Mouse (Mus musculus): ENCODE measurements around the gene Hsf2bp.

Gene Hsf2bp

DNA sequence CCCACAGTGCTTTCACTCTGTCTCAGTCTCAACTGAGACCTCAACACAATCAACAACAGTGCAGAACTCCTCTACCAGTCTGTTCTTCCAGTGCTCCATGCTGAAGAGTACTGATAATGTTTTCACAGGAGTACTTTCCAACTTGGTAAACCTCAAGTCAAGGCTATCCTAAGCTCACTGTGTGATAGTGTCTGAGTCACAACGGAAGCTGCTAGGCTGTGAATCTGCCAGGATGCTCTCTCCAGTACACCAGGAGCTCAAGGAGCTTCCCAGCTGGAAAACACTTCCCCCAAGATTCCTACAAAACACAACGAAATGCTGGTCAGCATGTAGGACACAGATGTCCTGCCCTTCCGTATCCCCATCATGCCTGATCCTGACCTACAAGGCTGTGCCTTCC, 7.8 kb downstream of the Hsf2bp start:
- no peak for DNase-seq

DNA sequence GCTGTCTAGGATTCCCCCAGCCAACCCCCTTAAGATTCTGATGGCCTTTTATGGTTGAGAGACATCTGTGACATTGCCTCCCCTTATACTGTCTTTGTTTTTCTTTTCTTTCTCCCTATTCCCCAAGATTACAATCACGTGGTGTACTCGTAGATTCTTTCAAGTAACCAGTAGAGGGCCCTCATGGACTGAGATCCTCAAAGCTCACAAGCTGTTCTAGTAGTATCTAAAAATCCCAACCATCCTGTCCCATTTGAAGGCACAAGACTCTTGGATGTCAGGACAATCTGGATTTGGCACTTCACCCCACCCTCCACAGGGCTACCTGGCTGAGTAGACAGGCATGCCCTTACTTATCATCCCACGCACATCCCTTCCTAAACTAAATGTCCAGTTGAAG, 8.5 kb downstream of the Hsf2bp start:
- peak in 1 of 2 experiments; percentile 62 for DNase-seq

- DNase-seq: peak; percentile 79 to 83
These were observed 10.8 kb downstream of the Hsf2bp start for GRCm38 (mm10) chr17:32025386-32025785.

GRCm38 (mm10) chr17:32024671-32025073, 11.5 kb downstream of the Hsf2bp start:
- peak; percentile 58 to 77 for DNase-seq

DNA sequence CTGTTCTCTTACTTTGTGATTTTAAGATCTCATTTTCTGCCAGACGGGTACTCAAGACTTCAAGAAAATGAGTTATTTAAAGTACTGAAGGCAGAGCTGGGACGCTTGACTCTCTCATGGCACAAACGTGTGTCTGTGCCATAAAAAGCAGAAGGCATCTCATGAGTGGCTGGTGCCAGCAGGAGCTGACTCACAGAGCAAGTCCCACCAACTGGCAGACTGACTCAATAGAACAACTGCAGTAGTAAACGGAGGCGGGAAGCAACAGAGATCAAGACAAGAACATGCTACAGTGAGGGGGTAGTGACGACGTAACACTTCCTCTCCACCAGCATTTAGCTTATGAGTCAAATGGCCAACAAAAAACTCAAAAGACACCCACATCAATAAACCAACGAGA, 13.1 kb downstream of the Hsf2bp start:
- DNase-seq: no peak

DNA sequence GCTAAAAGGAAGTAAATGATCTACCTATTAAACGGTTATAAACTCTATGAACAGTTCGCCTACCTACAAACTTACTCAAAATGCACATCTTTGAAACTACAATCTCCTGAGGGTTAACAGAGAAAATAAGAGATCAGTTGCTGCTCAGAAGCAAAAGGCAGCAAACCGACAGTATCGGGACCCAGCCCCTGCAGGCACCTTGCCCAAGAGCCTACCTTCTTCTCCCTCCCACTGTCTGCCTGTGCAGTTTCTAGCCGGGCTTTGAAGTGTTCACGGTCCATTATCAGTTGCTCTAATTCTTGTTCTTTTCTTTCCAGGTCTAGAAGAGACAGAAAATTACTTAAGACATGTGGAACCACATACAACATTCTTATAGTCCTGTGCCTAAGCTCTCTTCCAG, 13.6 kb downstream of the Hsf2bp start:
- peak; percentile 31 to 56 for DNase-seq

- DNase-seq: peak; percentile 25 to 49
These were observed 14.2 kb downstream of the Hsf2bp start for GRCm38 (mm10) chr17:32021981-32022380.

- DNase-seq: no peak
These were observed 17.8 kb downstream of the Hsf2bp start for GRCm38 (mm10) chr17:32018127-32018894.

GRCm38 (mm10) chr17:32016481-32016880, 19.7 kb downstream of the Hsf2bp start:
- DNase-seq: no peak

DNA sequence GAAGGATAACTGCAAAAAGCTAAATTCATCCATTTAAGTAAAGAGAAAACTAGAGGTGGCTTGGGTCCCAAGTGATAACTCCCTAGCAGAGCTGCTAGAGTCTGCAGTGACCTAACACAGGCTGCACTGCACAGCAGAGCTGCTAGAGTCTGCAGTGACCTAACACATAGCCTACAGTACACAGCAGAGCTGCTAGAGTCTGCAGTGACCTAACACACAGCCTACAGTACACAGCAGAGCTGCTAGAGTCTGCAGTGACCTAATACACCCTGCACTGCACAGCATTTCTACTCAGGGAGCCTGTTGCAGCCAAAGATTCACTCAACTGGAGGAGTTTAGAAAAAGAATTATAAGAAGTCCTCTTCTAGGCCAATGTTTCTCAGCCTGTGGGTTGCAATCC, 22.5 kb downstream of the Hsf2bp start:
- no peak for DNase-seq

- DNase-seq: no peak
These were observed 23.9 kb downstream of the Hsf2bp start for GRCm38 (mm10) chr17:32012254-32012653.

DNA sequence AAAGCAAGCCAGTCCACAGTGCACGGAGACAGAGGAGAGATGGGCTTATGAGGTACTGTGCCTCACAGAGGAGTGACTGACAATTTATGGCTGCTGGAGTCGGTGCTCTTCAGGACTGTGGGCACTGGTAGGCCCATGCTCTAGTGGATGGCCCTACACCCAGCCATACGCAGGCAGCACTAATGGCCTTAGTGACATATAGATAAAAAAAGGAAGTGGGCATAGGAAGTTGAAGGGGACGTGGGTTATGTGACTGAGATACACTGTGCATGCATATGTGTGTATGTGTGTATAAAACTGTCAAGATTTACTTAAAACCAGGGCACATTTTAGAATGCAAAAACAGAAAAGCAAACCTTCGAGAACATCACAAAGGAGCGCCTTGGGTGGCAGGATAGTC, 24.5 kb downstream of the Hsf2bp start:
- no peak for DNase-seq

DNA sequence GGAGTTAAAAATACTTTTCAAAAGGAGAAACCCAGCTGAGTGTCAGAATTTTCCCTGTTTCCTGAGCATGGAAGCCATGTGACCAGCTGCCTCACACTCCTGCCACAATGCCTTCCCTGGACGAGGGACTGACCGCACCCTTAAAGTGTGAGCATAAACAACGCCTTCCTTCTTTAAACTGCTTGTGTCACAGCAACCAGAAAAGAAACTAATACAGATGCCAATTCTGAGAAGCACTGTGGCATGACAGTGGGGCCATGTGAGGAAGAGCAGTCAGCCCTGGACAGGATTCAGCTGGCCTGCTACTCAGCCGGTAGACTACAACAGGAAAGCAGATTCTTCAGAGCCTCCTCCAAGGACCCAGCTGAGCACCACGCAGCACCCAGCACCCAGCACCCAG, 29.3 kb downstream of the Hsf2bp start:
- peak; percentile 46 to 59 for DNase-seq

DNA sequence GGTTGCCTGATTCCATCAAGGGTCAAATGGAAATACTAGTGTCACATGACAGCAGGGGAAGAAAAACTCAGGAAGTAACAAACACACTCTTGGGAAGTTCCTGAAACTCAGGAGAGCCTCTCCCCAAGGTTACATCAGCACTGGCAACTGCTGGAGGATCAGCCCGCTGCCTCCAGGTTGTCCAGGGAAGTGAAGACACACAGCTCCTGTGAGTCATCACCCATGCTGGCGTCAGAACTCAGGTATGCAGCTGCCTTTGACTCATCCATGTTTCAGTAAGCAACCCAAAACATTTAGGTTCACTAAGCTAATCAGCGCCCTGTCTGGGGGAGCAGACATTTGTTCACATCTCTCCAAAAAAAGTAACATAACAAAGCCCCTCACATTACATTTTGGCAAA, 32.9 kb downstream of the Hsf2bp start:
- DNase-seq: no peak

GRCm38 (mm10) chr17:31998351-31998750, 37.8 kb downstream of the Hsf2bp start:
- no peak for DNase-seq

GRCm38 (mm10) chr17:31996331-31996730, 39.8 kb downstream of the Hsf2bp start:
- DNase-seq: no peak

DNA sequence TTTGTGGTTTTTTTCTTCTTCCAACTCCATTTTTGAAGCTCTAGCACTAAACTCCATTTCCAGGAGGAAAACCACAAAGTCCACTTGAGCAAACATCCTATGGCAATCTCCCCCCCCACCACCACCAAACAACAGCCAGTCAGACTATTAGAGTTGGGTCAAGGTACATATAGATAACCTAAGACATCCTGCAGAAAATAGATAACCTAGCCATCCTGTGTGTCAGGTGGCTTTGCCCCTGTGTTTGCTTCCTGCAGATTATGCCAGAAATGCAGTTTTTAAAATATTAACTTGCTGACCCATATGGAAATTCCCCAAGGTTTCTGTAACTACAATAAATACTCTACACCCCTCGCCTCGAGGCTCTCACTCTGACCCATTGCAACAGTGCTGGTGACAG, 40.4 kb downstream of the Hsf2bp start:
- DNase-seq: no peak

- DNase-seq: no peak
These were observed 42.0 kb downstream of the Hsf2bp start for GRCm38 (mm10) chr17:31994132-31994531.

GRCm38 (mm10) chr17:31993354-31993753, 42.8 kb downstream of the Hsf2bp start:
- DNase-seq: no peak

DNA sequence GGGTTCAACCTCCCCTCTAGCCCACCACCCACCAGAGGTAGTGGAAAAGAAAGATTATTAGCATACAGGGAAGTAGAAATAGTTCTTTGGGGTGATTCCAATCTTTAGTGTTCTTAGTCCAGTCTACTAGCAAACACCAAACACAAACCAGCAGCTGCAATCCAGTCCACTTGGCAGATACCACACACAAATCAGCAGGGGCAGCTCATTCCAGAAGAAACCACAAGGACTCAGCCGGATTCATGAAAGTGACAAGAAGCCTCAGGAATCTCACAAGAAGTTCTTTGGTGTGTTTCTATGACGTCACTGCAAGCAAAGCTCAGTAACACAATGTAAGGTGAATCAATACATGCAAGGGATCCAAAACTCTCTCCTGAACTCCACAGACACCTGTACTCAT, 44.1 kb downstream of the Hsf2bp start:
- DNase-seq: no peak

DNA sequence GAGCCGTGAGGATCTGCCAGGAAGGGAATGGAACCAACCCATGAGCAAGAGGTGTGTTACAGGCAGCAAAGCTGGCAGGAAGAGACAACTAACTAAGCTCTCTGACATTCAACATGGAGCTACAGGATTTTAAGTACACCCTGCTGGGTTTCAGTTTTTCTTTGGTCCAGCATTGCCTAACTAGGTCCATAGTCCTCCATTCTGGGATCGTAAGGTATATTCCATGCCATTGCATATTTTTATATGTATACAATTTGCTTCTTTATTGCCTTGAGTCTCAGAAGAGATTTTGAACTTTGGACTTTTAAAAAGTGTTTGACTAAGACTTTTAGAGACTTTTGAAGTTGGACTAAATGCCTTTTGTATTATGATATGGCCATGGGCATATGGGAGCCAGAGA, 47.1 kb downstream of the Hsf2bp start:
- no peak for DNase-seq

DNA sequence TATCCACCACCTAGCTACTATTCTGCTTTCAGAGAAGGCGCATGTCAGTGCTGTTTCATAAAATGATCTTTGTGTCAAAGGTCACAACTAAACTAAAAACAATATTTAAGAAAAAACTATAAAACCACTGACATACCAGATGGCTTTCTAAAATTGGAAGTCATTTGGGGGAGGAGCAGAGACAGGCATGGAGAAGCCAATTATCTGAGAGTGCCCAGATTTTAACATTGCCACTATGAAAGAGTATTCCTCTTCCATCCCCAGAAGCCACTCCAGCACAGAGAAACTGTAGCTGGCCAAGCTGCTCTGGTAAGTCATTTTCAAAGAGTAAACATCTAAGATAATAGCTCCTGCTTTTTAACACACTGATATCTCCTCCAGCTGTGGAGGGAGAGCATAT, 49.2 kb downstream of the Hsf2bp start:
- DNase-seq: no peak

DNA sequence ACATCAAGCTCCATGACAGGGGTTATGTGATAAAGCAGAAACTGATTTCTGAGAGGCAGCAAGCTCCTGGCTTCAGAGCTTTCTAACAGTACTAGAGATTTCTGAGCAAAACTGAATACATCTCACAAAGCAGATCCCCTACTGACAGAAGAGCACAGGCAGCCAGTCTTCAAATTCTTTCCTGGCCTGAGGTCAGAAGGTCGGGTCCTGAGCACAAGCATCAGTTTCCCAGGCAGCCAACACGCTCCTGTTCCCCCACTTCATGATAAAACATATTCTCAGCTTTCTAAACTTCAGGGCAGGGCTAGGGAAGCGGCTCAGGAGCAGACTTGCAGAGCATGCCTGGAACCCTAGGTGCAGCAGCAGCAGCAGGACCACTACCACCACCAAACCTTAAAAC, 52.7 kb downstream of the Hsf2bp start:
- DNase-seq: no peak

GRCm38 (mm10) chr17:31982326-31983190, 53.6 kb downstream of the Hsf2bp start:
- DNase-seq: peak; percentile 69 to 90
